Mouse (Mus musculus) forelimb bud, embryonic 11.5 days (tissue): ENCODE measurements at regions not wholly inside any gene's neighbourhood (a gene's known extent, or its start where the extent isn't known, plus 50 kb on each side); places are given as distances from the start of the nearest gene placed in this dataset.

Source experiments
- DNase-seq: peaks from one replicate; pipeline ENCODE4 v3.0.0-alpha.2; 2012; ENCODE audit warnings: low read depth, low spot score

GRCm38 (mm10) chr10:126815730-126816129, 85.4 kb downstream of the Atp23 start:
- no peak for DNase-seq

DNA sequence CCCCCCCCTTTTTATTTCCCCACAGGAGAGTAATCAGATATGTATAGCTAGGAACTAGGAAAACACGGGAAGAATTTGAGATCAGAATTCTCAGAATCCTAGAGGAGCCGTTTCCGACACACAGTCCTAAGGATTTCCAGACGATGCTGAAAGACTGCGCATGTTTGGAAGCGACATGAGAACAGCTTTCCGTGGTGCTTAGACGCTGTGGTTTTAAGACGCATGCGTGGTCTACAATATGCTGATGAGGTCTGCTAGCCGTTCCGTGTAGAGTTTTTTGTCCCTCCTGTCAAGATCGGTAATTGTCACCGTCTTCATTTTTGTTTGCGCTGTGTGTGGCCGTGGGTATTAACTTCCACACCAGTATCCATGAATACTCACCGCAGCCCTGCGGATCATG, 86.2 kb downstream of the Atp23 start:
- DNase-seq, result no peak

DNA sequence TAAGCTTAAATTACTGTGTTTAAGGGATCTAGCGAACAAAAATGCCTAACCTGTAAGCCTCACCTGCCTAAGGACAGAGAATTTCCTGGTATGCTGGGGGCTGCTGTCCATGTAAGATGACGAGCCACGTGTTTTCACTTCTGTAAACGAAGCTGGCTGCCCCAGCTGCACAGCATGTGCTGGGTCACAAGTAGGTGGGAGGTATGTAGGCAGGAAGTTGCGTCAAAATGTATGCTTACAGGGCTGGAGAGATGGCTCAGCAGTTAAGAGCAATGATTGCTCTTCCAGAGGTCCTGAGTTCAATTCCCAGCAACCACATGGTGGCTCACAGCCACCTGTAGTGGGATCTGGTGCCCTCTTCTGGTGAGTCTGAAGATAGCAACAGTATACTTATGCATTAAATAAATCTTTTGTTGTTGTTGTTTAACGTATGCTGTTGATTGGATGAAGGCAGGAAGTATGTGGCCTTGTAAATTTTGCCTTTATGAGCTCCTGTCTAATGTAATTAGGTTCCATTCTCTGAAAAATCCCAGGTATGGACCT, 88.0 kb downstream of the Atp23 start:
- no peak for DNase-seq

DNA sequence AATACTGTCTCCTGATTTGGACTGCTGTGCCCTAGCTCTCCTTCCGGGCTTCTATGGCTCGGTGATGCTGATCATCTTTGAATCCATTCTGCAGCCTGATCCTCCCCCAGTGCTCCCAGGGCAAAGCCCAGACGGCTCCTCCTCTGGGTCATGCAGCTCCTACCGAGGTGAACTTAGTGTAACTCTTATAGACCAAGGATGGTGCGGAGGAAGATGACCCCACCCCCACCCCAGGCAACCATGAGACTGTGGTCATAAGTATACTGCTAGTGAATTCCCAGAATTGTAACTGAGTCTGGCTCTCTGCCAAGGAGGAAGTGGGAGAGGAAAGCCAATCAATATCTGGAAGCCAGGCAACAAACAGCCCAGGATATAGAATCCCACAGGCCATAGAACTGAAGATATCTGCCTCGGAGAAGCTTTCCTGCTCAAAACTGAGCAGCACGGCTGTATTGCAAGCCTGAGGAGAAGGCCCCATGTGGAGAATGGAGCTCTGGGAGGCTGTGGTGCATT, 88.9 kb downstream of the Atp23 start:
- DNase-seq, result no peak

DNA sequence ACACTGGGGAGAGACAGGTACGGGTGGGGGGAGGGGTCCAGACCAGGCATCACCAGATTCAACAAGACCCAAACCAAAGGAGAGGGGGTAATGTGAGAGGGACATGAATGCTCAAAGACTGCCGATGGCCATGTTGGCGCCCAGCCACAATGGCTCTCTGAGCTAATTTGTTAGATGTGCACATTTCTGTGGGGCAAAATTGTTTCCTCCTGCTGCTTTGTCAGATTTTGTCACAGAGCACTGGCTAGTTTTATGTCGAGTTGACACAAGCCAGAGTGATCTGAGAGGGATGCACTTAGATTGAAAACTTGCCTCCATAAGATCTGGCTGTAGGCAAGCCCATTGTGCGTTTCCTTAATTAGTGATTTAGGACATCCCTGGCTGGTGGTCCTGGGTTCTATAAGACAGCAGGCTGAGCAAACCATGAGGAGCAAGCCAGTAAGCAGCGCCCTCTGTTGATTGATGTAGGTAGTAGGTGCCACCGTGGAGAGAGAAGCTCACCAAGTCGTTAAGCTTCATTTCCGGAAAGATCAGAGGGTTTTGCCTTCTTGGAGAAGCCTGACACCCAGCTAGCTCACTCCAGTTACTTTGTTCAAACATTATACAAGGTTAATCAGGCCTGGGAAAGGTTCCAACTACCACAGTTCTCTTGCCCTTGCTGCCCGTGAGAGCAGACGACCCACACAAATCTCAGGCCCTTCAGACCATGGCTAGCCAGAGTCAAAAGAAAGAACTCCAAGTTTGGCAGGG, 90.6 kb downstream of the Atp23 start:
- DNase-seq, result no peak

- no peak for DNase-seq
Measured at GRCm38 (mm10) chr10:126809587-126809986, 91.6 kb downstream of the Atp23 start.

GRCm38 (mm10) chr10:126806881-126807280, 94.3 kb downstream of the Atp23 start:
- no peak for DNase-seq

GRCm38 (mm10) chr10:126802732-126803131, 98.4 kb downstream of the Atp23 start:
- DNase-seq, result no peak

- DNase-seq, result no peak
Measured at GRCm38 (mm10) chr10:126799393-126799792, 101.8 kb downstream of the Atp23 start.

DNA sequence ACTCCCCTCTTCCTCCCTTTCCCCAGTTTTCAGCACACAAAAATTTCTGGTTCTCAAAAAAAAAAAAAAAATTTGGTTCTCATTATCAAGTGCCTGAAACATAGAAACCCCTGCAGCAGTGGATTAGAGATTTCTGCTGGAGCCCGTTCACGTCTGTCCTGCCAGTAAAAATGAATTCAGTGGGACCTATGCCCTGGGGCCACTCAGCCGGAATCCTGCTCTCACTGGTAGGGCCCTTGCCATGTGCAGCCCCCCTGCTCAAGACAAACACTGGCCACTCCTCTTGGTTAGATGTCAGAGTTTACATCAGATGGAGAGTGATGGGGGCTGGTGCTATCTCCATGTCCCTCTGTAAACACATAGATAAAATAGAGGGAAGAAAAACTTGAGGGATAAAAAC, 108.0 kb downstream of the Atp23 start:
- DNase-seq, result no peak

GRCm38 (mm10) chr10:126792371-126792835, 108.8 kb downstream of the Atp23 start:
- DNase-seq, result no peak

GRCm38 (mm10) chr10:126788277-126788676, 112.9 kb downstream of the Atp23 start:
- DNase-seq, result no peak

DNA sequence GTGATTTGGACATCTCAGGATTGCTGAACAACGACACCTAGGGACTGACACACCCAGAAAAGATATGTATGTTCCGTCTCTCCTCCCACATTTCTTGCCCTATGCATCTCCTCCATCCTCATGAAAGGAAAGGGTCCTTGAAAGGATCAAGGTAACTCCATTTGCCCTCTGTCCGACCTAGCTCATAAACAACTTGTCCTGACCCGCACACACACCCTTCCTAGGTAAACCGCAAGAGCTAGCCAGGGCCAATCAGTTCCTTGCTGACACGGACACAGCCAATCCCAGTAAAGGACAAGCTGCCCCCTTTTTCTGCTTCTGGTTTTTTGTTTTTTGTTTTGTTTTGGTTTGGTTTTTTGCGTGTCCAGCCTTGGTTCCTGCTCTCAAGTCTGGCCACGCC, 118.0 kb downstream of the Atp23 start:
- DNase-seq, result no peak

DNA sequence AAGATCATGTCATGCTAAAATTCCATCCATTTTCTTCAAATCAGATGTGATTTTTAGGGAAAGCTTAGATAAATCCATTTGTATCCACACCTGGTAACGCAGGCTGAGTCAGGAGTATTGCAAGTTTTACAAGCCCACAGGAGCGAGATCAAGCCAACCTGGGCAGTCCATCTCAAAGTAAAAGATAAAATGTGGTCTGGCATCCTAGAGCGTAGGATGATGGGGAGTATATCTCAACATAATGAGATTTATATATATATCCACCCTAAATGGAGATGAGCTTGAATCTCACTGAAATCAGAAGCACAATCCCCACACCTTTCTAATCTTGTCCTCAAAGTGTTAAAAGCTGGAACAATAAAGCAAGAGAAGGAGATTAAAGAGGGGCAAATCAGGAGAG, 124.6 kb downstream of the Atp23 start:
- no peak for DNase-seq

DNA sequence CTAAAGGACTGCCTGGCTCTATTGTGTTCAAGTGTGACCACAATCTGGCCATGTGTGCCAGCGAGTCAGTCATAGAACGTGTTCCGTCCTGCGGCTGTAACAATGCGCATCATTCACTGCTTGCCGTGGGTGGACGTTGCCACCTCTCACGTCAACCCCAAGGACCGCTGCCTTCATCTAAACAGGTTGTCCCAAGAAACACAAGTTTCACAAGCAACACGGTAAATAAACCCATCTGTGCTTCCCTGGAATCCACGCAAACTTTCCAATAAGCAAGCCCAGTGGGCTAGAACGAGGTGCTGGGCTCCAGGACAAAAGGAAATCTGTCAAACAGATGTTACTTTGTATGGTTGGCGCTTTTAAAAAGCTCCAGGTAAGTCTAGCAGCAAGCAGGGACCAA, 125.2 kb downstream of the Atp23 start:
- DNase-seq, result peak; percentile 40

- DNase-seq, result no peak
Measured at GRCm38 (mm10) chr10:126770446-126771020, 130.6 kb downstream of the Atp23 start.

DNA sequence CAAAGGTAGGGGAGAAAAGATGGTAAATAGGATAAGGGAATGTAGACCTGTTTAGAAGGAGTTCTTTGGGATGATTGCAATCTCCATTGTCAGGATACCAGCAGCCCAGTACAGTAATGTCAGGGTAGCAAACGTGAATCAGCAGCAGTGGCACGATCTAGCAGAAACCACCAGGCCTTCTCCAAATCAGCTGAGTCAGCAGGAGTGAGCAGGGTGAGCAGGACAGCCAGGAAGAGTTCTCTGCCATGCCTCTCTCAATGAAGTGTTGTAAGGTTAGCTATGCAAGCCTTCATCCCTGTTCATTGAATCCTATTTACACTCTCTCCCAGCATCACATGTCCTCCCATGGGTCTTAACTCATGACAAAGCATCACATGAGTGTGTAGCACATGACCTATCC, 135.5 kb downstream of the Atp23 start:
- DNase-seq, result no peak

DNA sequence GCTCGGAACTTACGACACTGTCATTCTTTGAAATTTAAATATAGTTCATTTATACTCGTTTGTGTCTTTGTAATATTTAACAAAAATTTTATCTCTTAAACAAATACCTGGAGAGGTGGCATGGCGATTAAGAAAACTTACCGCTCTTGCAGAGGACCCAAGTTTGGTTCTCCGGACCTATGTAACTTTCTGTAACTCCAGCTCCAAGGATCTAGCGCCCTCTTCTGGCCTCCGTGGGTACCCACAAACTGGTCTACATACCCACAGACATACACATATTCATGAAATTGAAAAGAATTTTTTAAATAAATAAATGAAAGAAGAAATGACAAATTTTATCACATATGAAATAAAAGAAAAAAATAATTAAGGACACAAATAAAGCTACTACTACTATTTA, 136.4 kb downstream of the Atp23 start:
- no peak for DNase-seq

GRCm38 (mm10) chr10:126763976-126764375, 137.2 kb downstream of the Atp23 start:
- no peak for DNase-seq

DNA sequence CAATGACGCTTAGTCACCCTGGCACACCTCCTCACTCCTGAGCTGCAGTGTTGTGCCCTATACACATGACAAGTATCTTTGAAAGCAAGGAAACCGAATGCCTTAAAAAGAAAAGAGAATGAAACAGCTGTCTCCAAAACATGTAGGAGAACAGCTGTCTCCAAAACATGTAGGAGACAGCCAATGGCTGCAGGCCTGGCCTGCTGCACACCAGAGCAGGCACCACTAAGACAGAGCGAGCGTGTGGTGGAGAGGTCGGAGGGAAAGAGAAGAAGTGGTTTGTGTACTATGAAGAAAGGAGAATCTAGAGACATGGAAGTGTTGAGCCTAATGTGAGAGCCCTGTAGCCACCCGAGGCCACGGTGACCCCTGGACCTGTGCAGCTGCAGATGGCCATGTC, 142.5 kb downstream of the Atp23 start:
- no peak for DNase-seq

- no peak for DNase-seq
Measured at GRCm38 (mm10) chr10:126753201-126753600, 148.0 kb downstream of the Atp23 start.

GRCm38 (mm10) chr10:126752699-126753098, 148.5 kb downstream of the Atp23 start:
- no peak for DNase-seq
